Mouse (Mus musculus) lung, postnatal 0 days (tissue): Measurements from ENCODE around the gene Arpp21.

Experiments
- CTCF ChIP-seq: IDR thresholded peaks from 2 replicates; pipeline ENCODE4 v1.5.1; 2016; ENCODE audit warnings: antibody characterized with exemption, mild to moderate bottlenecking
- EP300 ChIP-seq: IDR thresholded peaks from 2 replicates; pipeline ENCODE4 v1.6.1; 2016; ENCODE audit warnings: antibody characterized with exemption, mild to moderate bottlenecking, control low read depth

DNA sequence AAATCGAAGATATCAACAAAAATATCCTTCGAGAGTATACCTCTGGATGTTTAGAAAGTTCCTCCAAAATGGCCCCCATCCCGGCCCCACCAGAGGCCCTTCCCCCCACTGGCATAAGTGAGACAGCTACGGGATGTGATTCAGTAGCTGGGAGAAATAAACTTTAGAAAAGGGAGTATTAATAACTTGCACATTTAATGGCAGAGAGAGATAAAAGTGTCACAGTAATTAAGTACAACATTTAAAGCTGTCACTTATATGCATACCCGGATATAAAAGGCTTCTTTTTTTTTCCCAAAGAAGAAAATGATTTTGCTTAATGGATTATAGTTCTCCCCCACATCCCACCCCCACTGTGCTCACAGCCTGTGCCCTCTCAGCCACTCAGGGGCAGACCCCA is 84.6 kb downstream of the Arpp21 start:
- TF ChIP-seq CTCF (no peak), EP300 (no peak)
